Mouse (Mus musculus) c-Kit-positive CD71-positive TER-119-negative erythroid progenitor cells, embryonic 14.5 days (primary cell): ENCODE data around the gene Fgd2.

Experiments used
- DNase-seq: peaks from one replicate; pipeline ENCODE4 v3.0.0-alpha.2; 2013; ENCODE audit warnings: low read depth

Fgd2 gene

DNA sequence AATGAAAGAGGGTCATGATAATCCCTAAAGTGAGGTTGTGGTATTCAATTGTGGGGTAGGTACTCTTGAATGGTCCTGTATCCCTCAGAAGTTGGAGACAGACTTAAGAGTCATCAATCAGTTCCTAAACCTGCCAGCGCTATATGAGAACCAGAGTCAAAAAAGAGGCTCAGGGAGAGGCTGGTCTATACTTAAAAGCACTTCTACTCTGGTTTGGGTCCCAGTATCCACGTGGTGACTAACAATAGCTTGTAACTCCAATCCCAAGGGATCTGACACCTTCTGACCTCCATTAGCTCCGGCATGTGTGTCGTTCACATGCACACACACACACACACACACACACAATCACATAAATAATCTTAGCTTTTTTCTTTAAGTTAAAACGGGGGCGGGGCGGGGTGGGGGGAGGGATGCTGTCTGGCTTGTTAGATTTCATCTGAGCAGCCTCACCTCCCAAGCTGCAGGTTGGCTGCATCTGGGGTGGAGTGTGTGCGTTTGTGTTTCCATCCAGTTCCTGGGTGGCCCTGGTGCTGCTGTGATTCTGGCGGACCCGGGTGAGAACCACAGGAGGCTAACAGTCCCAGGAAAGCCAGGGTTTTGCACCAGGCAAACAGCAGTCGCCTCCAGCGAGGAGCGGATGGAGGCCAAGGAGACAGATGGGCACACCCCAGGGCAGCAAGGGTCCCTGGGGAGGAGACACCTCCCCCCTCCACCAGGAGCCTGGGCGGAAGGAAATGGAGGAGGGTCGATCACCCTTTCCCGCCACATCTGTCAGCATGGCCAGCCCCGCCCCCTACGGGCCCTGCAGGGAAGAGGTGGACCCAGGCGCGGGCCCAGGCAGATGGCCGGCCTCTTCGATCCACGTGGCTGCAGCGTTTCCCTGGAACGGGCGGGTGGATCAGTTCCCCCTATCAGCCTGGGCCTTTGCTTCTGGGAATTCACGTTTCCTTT is 37.0 kb downstream of the Fgd2 start:
- peak; percentile 73 for DNase-seq

- DNase-seq = no peak
Observed at GRCm38 (mm10) chr17:29398434-29399026, 37.8 kb downstream of the Fgd2 start.

GRCm38 (mm10) chr17:29399241-29399910 is 38.7 kb downstream of the Fgd2 start:
- DNase-seq = no peak

DNA sequence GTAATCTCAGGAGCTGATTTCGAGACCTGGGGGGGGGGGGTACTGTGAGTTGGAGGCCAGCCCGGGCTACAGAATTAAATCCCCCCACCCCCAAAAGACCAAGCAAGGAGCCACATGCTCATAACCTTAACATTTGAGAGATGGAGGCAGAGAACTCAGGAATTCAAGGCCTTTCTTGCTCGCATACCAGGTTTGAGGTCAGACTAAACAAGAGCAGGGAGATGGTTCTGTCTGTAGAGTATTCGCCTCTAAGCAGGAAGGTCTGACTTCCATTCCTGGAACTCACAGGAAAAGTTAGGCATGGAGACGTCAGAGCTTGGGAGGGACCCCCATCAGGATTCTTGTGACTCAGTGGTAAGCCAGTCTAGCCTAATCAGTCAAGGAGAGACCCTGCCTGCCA is 39.3 kb downstream of the Fgd2 start:
- DNase-seq = no peak

DNA sequence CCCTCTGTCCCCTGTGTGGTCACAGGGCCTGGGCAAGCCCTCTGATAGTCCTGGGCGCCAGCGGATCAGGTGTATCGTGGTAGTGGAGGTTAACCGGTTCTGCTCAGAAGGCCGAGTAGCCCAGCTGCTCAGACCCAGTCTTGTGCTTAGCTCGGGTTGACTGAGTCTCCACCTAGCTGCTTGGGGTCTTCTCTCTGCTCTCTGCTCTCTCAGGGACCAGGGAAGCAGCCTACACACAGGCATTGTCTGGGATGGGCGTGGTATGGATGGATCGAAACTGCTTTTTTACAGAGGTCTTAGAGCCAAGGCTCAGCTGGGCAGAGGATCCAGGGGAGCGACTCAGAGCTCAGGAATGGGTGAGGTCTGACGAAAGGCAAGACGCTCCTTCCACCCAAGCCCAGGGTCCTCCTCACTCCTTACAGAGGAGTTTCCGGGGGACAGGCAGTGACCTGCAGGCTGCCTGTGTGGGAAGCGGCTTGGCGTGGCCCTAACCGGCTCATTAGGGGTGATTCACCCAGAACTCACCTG is 41.1 kb downstream of the Fgd2 start:
- no peak for DNase-seq

- DNase-seq = no peak
Observed at GRCm38 (mm10) chr17:29403179-29403578, 42.5 kb downstream of the Fgd2 start.

DNA sequence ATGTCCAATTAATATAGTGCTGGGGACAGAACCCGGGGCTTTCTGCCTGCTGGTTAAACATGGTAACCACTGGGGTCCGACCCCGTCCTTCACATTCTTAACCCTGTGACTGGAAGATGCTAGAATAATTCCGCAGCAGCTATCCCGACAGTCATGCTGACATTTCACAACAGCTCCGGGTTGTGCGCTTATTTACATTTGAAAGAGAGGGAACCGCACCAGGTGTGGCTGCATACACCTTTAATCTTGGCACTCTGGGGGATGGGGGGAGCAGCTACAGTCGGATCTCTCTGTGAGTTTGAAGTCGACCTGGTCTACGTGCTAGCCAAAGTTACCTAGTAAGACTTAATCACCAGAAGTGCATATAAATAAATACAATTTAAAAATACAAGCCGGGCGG is 44.8 kb downstream of the Fgd2 start:
- no peak for DNase-seq

DNA sequence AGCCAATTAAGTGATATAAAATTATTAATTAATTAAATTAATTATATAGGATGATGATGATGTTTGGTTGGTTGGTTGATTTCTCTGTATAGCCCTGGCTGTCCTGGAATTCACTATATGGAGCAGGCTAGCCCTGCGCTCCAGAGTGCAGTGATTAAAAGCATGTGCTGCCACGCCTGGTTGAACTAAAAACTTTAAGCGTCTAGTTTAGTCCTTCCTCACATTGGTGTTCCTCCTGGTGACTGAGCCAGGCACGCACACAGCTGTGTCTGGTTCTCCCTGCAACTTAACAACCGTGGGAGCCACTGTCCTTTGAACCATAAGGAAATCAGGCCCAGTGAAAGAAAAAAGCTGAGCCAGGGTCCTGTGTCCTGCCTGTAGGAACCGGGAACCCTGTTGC is 45.4 kb downstream of the Fgd2 start:
- DNase-seq = no peak

DNA sequence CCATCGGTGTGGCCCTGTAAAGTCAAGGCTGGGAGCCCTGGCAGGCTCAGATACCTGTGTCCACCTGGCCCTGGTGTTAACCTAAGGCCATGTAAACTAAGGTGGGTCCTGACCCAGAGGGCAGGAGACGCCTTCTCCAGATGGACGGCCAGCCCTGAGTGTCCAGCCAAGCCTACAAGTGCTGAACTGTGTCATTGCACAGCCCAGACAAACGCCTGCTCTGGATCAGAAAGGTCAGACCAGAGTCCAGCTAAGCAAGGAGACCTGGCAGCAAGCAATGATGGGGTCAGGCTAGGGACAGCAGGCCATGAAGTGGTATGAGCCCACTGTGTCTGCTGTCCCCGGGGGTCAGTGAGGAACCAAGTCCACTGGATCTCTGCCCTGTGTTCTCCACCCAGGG is 46.7 kb downstream of the Fgd2 start:
- no peak for DNase-seq

- no peak for DNase-seq
Observed at GRCm38 (mm10) chr17:29408364-29408763, 47.6 kb downstream of the Fgd2 start.

DNA sequence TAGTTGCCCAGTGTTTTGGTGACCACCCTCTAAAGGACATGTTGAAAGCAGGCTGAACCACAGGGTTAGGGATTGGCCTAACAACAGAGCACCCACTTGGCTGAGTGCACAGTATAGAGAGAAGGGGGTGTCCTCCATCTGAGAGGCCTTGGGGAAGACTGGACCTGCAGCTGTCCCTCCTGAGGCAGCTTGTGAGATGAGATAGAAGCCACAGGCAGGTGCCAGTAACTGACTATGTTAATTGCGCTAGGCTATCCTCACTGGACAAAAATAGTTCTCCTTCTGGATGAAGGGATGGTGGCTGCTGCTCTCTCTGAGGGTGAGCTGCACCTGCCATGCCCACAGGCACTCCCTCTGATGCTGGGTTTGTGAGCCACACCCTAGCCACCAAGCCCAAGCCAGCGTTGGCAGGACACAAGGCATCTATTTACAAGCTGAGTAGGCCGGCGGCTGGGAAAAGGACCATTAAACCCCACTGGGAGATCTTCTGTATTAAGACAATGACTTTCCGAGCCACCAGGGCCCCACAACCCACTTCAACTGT is 49.2 kb downstream of the Fgd2 start:
- no peak for DNase-seq

- no peak for DNase-seq
Observed at GRCm38 (mm10) chr17:29411821-29412425, 51.2 kb downstream of the Fgd2 start.

GRCm38 (mm10) chr17:29414566-29414965 is 53.9 kb downstream of the Fgd2 start:
- DNase-seq = no peak

DNA sequence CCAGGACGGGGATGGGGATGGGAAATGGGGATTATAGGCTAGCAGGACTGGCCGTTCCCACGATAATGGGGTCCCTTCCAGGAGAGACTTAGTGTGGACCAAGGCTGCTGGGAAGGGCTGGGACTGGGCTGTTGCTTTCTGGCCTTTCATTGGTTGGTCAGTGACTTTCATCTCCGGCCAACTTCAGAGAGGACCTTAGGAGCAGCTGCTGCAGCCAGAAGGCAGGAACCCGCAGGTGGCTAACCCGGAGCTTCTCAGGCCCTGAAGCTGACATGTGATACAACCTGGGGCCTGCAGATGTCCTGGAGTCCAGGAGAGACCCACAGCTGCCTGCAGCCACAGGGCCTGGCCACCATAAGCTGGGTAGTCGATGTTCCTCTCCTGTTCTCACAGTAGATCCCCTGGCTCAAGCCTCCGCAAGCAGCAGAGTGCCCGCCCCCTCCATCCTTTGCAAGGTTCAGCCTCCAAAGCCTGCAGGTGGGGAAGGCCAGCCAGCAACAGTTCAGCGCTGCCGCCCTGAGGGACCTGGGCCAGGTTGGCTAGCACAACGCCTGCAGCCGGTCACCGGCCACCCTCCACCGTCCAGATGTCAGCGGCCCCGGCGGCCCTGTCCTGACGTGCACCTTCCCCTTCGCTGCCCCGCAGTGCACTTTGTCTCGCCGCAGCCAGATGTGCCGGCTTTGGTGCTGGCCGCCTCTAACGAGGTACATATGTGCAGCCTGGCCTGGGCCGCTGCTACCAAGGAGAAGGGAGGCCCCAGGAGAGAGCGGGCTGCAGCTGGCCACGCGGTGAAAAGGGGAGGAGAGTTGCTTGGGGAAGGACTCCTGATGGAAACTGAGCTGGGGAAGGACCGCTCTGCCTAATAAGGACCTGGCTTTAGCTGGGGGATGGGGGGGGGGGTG is 55.3 kb downstream of the Fgd2 start:
- no peak for DNase-seq

DNA sequence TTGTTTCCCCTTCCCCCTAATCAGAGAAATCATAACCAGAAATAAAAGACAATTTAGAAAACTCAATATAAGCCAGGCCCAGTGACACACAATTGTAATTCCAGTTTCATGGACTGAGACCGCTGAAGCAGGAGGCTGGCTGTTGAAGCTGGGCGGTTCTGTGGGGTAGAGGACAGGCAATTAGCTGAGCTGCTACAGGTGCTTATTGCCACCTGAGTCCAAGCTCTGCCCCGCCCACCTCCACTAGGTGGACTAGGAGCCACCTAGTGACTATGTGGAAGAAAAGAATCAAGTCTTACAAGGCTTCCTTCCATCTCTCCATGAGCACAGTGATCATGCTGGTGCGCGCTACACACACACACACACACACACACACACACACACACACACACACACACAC is 56.0 kb downstream of the Fgd2 start:
- no peak for DNase-seq

DNA sequence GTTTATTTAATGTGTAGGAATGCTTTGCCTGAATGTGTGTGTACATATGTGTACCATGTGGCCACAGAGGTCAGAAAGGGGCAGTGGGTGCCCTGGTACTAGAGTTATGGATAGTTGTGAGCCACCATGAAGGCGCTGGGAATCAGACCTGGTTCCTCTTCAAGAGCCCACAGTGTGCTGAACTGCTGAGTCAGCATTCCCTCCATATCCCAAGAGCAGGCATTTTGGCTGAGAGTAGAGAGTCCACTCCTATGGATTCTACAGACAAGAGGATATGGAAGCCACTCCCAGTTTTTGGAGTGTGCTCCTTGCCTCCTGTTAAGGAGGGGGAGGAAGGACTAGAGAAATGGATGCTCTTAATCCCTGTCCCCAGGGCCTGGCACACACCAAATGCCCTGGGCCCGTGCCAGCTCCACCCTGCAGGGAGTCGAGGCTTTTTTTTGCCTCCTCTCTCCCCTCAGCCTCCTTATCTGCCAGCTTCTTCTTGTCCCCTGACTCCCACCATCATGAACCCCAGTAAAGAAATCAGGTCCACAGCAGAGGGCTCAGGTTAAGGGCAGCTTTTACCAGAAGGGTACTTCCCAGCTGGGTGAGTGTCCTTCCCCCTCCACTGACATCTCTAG is 58.2 kb downstream of the Fgd2 start:
- DNase-seq = no peak

DNA sequence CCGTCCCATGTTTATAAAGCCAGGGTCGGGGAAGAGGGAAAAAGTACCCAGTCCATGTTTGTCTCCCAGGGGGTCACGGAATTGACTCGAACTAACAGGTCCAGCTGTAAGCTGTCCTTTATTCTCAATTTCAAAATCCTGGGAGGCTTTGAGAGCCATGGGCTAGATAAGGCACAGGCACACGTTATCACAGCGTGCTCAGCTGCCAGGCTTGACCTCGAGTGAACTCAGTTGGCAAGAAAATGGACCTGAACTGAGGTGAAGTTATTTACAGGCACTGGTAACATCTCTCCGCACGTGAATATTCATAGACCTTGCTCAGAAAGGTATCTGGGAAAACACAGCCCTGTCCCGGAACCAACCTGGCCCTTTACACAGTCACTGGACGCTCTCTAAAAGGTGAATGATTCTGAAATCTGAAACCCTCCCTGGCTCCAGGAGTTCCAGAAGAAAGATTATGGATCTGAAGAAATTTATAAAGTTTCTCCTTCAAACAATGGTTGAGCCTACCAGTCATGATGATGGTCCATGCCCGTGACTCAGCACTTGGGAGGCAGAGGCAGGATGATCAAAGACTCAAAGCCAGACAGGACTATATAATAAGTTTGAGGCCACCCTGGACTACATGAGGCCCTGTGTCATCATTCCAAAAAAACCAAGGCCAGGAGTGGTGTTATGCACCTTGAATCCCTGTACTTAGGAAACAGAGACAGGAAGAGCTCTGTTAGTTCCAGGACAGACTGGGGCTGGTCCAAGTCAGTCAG is 59.4 kb downstream of the Fgd2 start:
- no peak for DNase-seq

GRCm38 (mm10) chr17:29421319-29421718 is 60.6 kb downstream of the Fgd2 start:
- no peak for DNase-seq

- no peak for DNase-seq
Observed at GRCm38 (mm10) chr17:29422337-29422736, 61.6 kb downstream of the Fgd2 start.
